Mouse (Mus musculus) bone marrow, adult 2 months (tissue): ENCODE data around the gene Robo4. TPM values are rescaled to one million over a fixed set of nuclear protein-coding genes. Genes with fewer than 3 reads are reported as not detected.

Experiments used
- H3K27ac ChIP-seq: fragments of 200-500 bp; 2 replicates; pipeline ENCODE4 v1.5.1; 2012; ENCODE audit warnings: low read depth, mild to moderate bottlenecking, control low read depth, inconsistent platforms, low read length; ENCODE audit not compliant: control insufficient read depth, poor library complexity, insufficient read depth
- H3K4me1 ChIP-seq: fragments of 200-500 bp; 2 replicates; pipeline ENCODE4 v1.6.1; 2011; ENCODE audit warnings: low read length; ENCODE audit not compliant: control insufficient read depth, insufficient read depth
- H3K4me3 ChIP-seq: fragments of 200-500 bp; replicated peaks from 2 replicates; pipeline ENCODE3; 2011; ENCODE audit warnings: mild to moderate bottlenecking, low read depth, low read length, control low read depth; ENCODE audit not compliant: control insufficient read depth
- CTCF ChIP-seq: fragments of 200-500 bp; IDR thresholded peaks from 2 replicates; pipeline ENCODE4 v1.5.1; 2011; ENCODE audit warnings: low read length, control low read depth; ENCODE audit not compliant: control insufficient read depth, insufficient read depth
- POLR2A ChIP-seq: fragments of 200-500 bp; IDR thresholded peaks from 2 replicates; pipeline ENCODE4 v1.6.1; 2011; ENCODE audit warnings: low read depth, mild to moderate bottlenecking, control low read depth, low read length, borderline replicate concordance; ENCODE audit not compliant: control insufficient read depth
- WGBS: fragments of 180-500 bp; shearing (Covaris S2); methylation state at CpG from one replicate; pipeline ENCODE4 v1.1.7; 2018; 5-methylcytosine and 5-hydroxymethylcytosine counted together
- polyA plus RNA-seq: library from polyadenylated mRNA; stranded (reverse); fragments of >200 nt; gene quantifications from 2 replicates; pipeline ENCODE4 v1.2.4, GENCODE M21; 2011; ENCODE audit warnings: low replicate concordance; ENCODE audit not compliant: missing spikeins, insufficient read depth, insufficient read length

Robo4 gene
- polyA plus RNA-seq, 1 experiment, result 4.8 TPM

DNA sequence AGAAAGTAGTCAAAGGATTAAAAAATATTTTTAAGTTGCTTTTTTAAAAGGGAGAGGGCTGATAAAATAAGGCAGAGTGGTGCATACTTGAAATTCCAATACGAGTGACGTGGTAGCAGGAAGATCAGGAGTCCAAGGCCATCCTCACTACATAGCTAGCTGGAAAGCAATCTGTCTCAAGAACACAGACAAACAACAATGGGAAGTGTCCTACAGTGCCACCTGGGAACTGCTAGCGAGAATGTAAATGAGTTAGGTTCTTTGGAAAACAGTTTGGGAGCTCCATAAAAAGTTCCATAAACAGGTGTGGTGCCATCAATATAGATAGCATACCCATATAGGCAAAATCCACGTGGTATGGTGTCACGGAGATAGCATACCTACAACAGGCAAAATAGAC lies 36.0 kb upstream of the Robo4 start:
- Histone ChIP-seq H3K4me1 (no peaks in the 10 kb centered on the region), H3K4me3 (no peak overlapping the region), H3K27ac (no peak overlapping the region)
- 72% methylated on average over 5 of the region's 5 CpGs for WGBS
- no peak for TF ChIP-seq CTCF
- TF ChIP-seq POLR2A, result no peak

GRCm38 (mm10) chr9:37367301-37368080 lies 34.2 kb upstream of the Robo4 start, which contains the start of gene Hepacam:
TSS of gene Hepacam (plus strand) at chr9:37367351.
- Histone ChIP-seq H3K4me1 (no peaks in the 10 kb centered on the region), H3K27ac (no peak within 1 kb of the TSS), H3K4me3 (no peak within 1 kb of the TSS)
- WGBS, result 89% methylated on average over 17 of the region's 17 CpGs
- TF ChIP-seq POLR2A, result no peak
- no peak for TF ChIP-seq CTCF

DNA sequence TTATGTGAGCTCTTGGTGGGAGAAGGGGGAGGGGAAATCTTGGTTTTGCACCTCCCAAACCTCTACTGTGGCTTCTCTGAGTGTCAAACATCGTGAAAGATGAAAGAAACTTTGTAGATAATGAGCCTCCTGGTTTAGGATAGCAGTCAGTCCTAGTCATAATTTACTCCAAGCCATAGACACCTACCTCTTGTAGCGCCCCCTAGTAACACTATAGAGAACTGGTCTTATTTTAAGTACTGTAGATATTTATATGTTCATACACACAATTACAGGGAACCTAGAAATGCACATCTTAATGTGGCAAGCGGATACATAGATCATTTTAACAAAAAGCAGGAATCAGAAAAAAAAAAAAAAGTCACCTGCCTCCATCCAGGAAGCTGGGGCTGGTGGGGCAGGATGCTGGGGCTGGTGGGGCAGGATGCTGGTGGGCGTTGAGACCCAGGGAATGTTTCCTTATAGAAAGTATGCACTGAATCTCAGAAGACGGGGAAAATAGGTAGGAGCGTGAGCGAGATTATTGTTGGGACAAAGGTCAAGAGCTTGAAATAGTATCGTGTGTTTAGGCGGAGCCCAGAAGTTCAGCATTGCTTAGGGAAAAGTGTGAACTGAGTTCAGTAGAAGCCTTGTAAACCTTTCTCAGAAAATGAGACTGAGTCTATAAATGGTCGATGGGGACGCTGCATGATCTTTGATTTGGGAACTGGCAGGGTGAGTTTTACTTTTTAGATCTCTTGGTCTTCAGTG lies 33.4 kb upstream of the Robo4 start:
- TF ChIP-seq POLR2A (no peak), CTCF (no peak)
- H3K4me3 ChIP-seq, result no peak overlapping the region
- H3K27ac ChIP-seq, result no peak overlapping the region
- no peaks in the 10 kb centered on the region for H3K4me1 ChIP-seq
- WGBS, result 75% methylated on average over 11 of the region's 11 CpGs

GRCm38 (mm10) chr9:37368860-37369259 lies 32.8 kb upstream of the Robo4 start:
- no peaks in the 10 kb centered on the region for H3K4me1 ChIP-seq
- WGBS, result 83% methylated on average over 8 of the region's 8 CpGs
- no peak overlapping the region for H3K4me3 ChIP-seq
- TF ChIP-seq CTCF (no peak), POLR2A (no peak)
- no peak overlapping the region for H3K27ac ChIP-seq

DNA sequence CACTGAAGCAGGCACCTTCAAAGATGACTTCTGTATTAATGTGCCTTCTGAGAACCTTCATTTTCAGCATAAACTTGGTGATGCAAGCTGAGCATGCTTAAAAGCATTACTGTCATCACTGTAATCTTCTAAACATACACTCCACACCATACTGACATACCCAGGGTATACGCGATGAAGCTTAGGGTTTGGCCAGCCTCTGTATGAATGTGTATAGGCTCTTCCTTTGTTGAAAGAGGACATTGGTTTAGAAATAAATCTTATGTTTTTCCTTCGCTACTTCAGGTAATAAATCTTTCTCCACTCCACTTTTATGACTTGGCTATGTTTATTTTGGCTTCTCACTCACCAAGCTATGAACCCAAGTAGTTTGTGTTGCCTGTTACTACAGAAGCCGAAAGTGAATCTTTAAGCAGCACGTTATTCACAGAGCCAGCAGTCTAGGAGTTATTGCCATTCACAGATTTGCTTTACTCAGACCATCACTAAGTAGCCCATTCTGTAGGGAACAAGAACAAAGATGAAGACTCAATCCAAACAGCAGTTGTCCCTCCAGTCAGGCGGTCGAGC lies 30.4 kb upstream of the Robo4 start:
- TF ChIP-seq CTCF, result no peak
- TF ChIP-seq POLR2A, result no peak
- Histone ChIP-seq H3K4me3 (no peak overlapping the region), H3K4me1 (no peaks in the 10 kb centered on the region), H3K27ac (no peak overlapping the region)
- WGBS, result 84% methylated on average over 7 of the region's 7 CpGs

GRCm38 (mm10) chr9:37375718-37376117 lies 26.0 kb upstream of the Robo4 start:
- Histone ChIP-seq H3K4me3 (no peak overlapping the region), H3K4me1 (no peaks in the 10 kb centered on the region), H3K27ac (no peak overlapping the region)
- TF ChIP-seq POLR2A (no peak), CTCF (no peak)
- WGBS, result 79% methylated on average over 5 of the region's 5 CpGs

- H3K4me3 ChIP-seq, result no peak overlapping the region
- no peak overlapping the region for H3K27ac ChIP-seq
- no peaks in the 10 kb centered on the region for H3K4me1 ChIP-seq
- WGBS, result 75% methylated on average over 6 of the region's 6 CpGs
- no peak for TF ChIP-seq POLR2A
- no peak for TF ChIP-seq CTCF
These were observed 18.5 kb upstream of the Robo4 start for GRCm38 (mm10) chr9:37383161-37383560.

- no peak for TF ChIP-seq POLR2A
- no peak for TF ChIP-seq CTCF
- Histone ChIP-seq H3K4me1 (no peaks in the 10 kb centered on the region), H3K27ac (no peak overlapping the region), H3K4me3 (no peak overlapping the region)
- 5% methylated on average over 52 of the region's 54 CpGs for WGBS
These were observed 17.2 kb upstream of the Robo4 start for GRCm38 (mm10) chr9:37384284-37385182.
